Mouse (Mus musculus) urinary bladder, postnatal 25 days (tissue): ENCODE results near the gene Fbxo21.

Source experiments
- DNase-seq: peaks from one replicate; pipeline ENCODE4 v3.0.0; 2022; ENCODE audit warnings: low spot score

Fbxo21 gene

GRCm38 (mm10) chr5:118025880-118026279, 49.4 kb downstream of the Fbxo21 start:
- no peak for DNase-seq

- DNase-seq, result no peak
Measured at GRCm38 (mm10) chr5:118026343-118026742, 49.8 kb downstream of the Fbxo21 start.

GRCm38 (mm10) chr5:118027101-118027697, 50.7 kb downstream of the Fbxo21 start:
- no peak for DNase-seq

- no peak for DNase-seq
Measured at GRCm38 (mm10) chr5:118027698-118028190, 51.2 kb downstream of the Fbxo21 start, which contains the start of gene Tesc. Gene Tesc (plus strand): TSS chr5:118027743.

- no peak for DNase-seq
Measured at GRCm38 (mm10) chr5:118028191-118029034, 51.9 kb downstream of the Fbxo21 start.

GRCm38 (mm10) chr5:118029035-118029408, 52.5 kb downstream of the Fbxo21 start:
- DNase-seq, result no peak

GRCm38 (mm10) chr5:118029420-118029819, 52.9 kb downstream of the Fbxo21 start:
- DNase-seq, result no peak

GRCm38 (mm10) chr5:118030022-118030675, 53.6 kb downstream of the Fbxo21 start:
- no peak for DNase-seq

GRCm38 (mm10) chr5:118031059-118031458, 54.5 kb downstream of the Fbxo21 start:
- no peak for DNase-seq

- no peak for DNase-seq
Measured at GRCm38 (mm10) chr5:118031508-118031907, 55.0 kb downstream of the Fbxo21 start.

GRCm38 (mm10) chr5:118033328-118033727, 56.8 kb downstream of the Fbxo21 start:
- DNase-seq, result no peak

GRCm38 (mm10) chr5:118033740-118034139, 57.2 kb downstream of the Fbxo21 start:
- DNase-seq, result no peak

- no peak for DNase-seq
Measured at GRCm38 (mm10) chr5:118034632-118035031, 58.1 kb downstream of the Fbxo21 start.

GRCm38 (mm10) chr5:118035786-118036185, 59.3 kb downstream of the Fbxo21 start:
- DNase-seq, result no peak

- no peak for DNase-seq
Measured at GRCm38 (mm10) chr5:118036888-118037797, 60.6 kb downstream of the Fbxo21 start.

- no peak for DNase-seq
Measured at GRCm38 (mm10) chr5:118037798-118038484, 61.4 kb downstream of the Fbxo21 start.

- DNase-seq, result no peak
Measured at GRCm38 (mm10) chr5:118039241-118039668, 62.7 kb downstream of the Fbxo21 start.

GRCm38 (mm10) chr5:118042599-118042998, 66.1 kb downstream of the Fbxo21 start:
- DNase-seq, result no peak

GRCm38 (mm10) chr5:118043761-118044160, 67.2 kb downstream of the Fbxo21 start:
- no peak for DNase-seq

GRCm38 (mm10) chr5:118044907-118045306, 68.4 kb downstream of the Fbxo21 start:
- no peak for DNase-seq

GRCm38 (mm10) chr5:118045385-118045784, 68.9 kb downstream of the Fbxo21 start:
- no peak for DNase-seq
